Mouse (Mus musculus) kidney, adult 11 months (tissue): ENCODE results near the gene Pakap.
A peak's percentile ranks its signal among the peaks of the same experiment; 100 is the strongest.

Experiments
- DNase-seq: peaks from one replicate; pipeline ENCODE4 v3.0.0; 2022

The Pakap gene

GRCm38 (mm10) chr4:57846991-57847422 is 279.0 kb downstream of the Pakap start:
- DNase-seq = peak; percentile 54

GRCm38 (mm10) chr4:57847676-57848075 is 279.7 kb downstream of the Pakap start:
- no peak for DNase-seq

- DNase-seq = no peak
These were observed 281.5 kb downstream of the Pakap start for GRCm38 (mm10) chr4:57849465-57849864.

DNA sequence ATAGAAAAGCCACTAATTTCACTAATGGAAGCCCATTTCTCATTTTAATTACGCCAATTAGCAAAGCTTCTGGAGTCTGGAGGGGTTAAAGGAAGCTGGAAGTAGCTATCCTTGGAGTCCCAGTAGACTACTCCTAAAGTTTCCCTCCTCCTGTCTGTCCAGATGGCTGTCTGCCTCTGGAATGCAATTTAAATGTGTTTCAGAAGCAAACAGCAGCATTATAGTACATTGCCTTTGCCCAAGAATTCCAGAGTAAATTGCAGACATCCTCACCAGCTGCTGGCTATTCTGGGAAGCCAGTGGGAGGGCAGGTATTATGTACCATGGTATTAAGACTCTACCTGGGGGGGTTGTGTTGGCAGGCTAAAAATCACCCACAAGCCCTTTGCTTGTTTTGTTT is 283.8 kb downstream of the Pakap start:
- DNase-seq = no peak

- no peak for DNase-seq
These were observed 284.6 kb downstream of the Pakap start for GRCm38 (mm10) chr4:57852461-57853040.

- DNase-seq = no peak
These were observed 286.2 kb downstream of the Pakap start for GRCm38 (mm10) chr4:57854181-57854580.

GRCm38 (mm10) chr4:57855281-57855941 is 287.4 kb downstream of the Pakap start:
- no peak for DNase-seq

- DNase-seq = peak; percentile 57
These were observed 288.7 kb downstream of the Pakap start for GRCm38 (mm10) chr4:57856673-57857072.

- DNase-seq = peak; percentile 57
These were observed 292.2 kb downstream of the Pakap start for GRCm38 (mm10) chr4:57860204-57860611.

- peak; percentile 70 for DNase-seq
These were observed 293.2 kb downstream of the Pakap start for GRCm38 (mm10) chr4:57861166-57861565.

GRCm38 (mm10) chr4:57861856-57862255 is 293.9 kb downstream of the Pakap start:
- DNase-seq = no peak

DNA sequence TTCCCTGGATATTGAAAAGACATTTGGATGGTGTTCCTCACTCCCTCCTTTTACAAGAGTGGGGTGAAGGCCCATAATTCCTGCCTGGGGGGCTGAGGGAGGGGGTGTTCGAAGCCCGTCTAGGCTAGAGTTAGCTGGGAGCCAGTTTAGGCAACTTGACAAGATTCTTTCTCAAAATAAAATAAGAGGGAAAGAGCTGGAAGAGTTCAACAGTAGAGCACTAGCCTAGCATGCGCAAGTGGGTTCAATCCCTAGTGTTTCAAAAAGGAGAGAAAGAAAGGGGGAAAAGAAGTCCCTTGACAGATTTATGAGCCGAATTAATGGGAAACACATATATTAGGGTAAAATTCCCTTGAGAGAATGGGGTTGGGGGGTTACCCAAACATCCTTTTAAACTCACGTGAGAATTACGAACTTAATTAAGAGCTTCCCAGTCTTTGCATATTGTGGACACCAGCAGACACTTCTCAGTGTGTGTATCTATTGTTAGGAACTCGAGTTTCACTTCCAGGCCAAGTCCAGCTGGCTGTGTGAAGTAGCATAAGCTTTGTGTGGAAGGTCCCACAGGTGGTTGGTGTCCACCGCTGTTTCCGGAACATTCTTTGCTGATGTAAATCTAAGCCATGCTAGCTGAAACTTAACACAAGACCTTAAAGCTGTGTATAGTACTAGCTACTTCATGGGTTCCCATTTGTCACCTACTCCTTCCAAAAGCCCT is 294.4 kb downstream of the Pakap start:
- no peak for DNase-seq

- peak; percentile 53 for DNase-seq
These were observed 298.1 kb downstream of the Pakap start for GRCm38 (mm10) chr4:57866088-57866487.

- DNase-seq = no peak
These were observed 299.0 kb downstream of the Pakap start for GRCm38 (mm10) chr4:57866990-57867389.

- DNase-seq = no peak
These were observed 299.5 kb downstream of the Pakap start for GRCm38 (mm10) chr4:57867454-57867853.

DNA sequence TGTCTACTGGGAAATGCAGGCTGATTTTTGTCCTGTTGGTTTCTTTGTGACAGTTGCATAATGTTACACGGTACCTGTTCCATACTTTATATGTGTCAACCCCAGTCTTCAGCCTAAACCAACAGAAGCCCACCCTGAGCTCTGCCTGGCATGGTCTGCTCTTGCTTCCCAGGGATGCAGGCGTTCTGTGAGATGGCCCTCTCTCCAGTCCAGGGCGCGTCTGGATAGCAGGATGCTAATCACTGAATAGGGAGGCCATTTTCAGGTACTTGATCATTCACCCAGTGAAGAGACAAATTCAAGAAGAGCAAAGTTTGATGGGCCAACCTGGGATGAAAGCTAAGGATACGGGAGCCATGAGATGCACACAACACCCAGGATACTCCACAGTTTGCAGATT is 311.2 kb downstream of the Pakap start:
- DNase-seq = peak; percentile 0

DNA sequence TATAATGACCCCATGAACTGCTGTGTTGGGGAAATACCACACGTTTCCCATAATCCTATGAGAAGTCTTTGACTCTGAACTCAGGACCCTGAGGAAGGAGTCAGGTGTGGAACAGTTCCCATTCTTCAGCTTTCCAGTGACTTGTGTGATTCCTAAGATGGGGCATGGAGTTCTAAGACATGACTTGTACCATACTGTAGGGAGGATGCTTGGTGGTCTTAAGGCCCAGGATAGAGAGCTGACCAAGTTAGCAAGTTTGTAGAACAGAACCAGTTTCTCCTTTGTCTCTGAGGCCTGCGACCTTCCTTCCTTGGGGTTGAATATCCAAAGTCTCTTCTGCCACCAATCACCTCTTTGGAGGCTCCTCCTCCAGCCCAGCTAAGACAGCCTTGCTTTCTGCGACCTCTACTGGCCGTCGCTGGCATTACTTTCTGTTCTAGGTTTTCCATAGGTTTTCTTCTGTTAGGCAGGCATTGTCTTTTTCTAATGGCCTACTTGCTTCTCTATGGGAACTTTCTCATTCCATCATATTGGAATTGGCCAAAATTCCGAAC is 311.9 kb downstream of the Pakap start:
- DNase-seq = peak; percentile 63

DNA sequence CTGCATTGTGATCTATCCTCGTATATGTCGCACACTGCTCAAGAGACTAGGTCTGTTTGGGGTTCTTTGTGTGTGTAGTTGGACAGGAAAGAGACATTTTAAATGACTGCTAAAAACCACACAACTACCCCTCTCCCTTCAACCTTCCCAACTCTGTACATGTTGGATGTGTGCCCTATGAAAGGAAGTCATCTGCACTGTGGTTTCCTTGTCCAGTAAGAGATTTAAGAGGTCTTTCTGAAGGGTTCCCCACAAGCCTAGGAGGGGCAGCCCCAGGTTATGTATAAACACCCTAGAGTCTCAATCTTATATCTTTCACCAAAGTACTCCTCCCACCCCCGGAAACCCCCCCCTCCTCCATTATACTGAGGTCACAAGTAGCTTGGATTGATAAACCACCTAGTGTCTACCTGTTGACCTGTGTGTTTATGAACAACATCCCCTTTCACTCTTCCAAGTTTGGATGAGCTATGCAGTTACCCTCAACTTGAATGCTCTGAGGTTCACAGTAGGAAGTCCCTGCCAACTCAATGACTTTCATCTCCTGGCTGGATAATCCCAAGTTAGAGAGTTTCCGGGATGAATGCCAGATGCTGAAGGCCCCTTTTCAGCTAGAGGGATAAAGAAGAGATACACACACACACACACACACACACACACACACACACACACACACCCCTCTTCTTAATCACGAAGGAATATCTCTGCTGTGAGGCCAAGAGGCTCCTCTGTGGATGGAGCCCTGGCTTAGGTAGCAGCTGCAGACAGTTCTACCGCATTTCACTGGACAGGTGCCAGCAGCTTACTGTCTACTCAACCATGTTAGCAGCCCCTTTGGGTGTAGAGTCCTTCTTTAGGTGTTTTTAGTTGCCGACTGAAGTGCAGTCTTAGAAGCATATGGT is 315.8 kb downstream of the Pakap start:
- peak; percentile 36 for DNase-seq

GRCm38 (mm10) chr4:57884511-57884910 is 316.5 kb downstream of the Pakap start:
- DNase-seq = no peak

DNA sequence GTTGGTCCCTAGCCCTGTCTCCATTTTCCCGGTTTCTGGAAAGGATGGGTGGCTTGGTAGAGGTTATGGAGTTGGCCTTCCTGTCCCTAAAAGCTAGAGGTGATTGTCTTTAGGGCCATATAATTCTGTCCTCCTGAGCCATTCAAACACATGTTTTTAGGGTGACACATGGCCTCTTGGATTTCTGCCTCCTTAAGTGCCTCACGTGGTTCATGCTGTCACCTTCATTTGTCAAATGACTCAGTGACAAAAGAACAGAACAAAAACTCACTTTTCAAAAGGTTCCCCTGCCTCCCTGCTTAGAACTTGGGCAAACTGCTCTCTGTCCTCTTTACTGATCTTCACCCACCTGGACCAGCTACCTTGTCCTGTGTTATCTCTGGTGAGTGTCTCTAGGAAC is 317.2 kb downstream of the Pakap start:
- no peak for DNase-seq

- peak; percentile 44 for DNase-seq
These were observed 318.3 kb downstream of the Pakap start for GRCm38 (mm10) chr4:57886066-57886887.

GRCm38 (mm10) chr4:57886888-57887230 is 318.9 kb downstream of the Pakap start:
- DNase-seq = no peak
